Mouse (Mus musculus): ENCODE data around the gene H2afb3. TPM values are rescaled to one million over a fixed set of nuclear protein-coding genes. Genes with fewer than 3 reads are reported as not detected.

H2afb3 gene
- not detected for polyA plus RNA-seq (2014; fragmentation: Illumina TruSeq; extraction: RNeasy Lipid Tissue Mini Kit (QIAGEN cat#74804); ENCODE audit: low read depth, low replicate concordance)

GRCm38 (mm10) chrX:120312995-120313394 lies at the start of gene H2afb3:
H2afb3 (minus strand) TSS chrX:120313095.

GRCm38 (mm10) chrX:120290011-120290899 lies 22.6 kb downstream of the H2afb3 start, which contains the start of gene Pcdh11x:
Pcdh11x (plus strand) TSS chrX:120290259.

Other genes starting within 250 kb of the H2afb3 start
- 0.29 TPM for gene Pcdh11x, start 22.8 kb downstream of the H2afb3 start, polyA plus RNA-seq (2014; fragmentation: Illumina TruSeq; extraction: RNeasy Lipid Tissue Mini Kit (QIAGEN cat#74804); ENCODE audit: low read depth, low replicate concordance)